Mouse (Mus musculus): ENCODE results near the gene Zfp146. TPM values are rescaled to one million over a fixed set of nuclear protein-coding genes. Genes with fewer than 3 reads are reported as not detected.

Gene Zfp146
- total RNA-seq, 1 experiment: 37.9 TPM

GRCm38 (mm10) chr7:30176474-30176873 lies 6.9 kb upstream of the Zfp146 start:
- TF ChIP-seq CHD2 (IDR thresholded peaks at IDR 0.05; ENCODE audit: low read depth, low read length): no peak
- no peak for TF ChIP-seq ZNF384 (IDR thresholded peaks at IDR 0.05; ENCODE audit: low read depth, low read length)
- TF ChIP-seq HCFC1 (IDR thresholded peaks at IDR 0.05; ENCODE audit: borderline replicate concordance, insufficient read depth, low read length): no peak
- TF ChIP-seq ZC3H11A (IDR thresholded peaks at IDR 0.05; ENCODE audit: borderline replicate concordance, low read depth, low read length): no peak
- no peak for TF ChIP-seq MAFK (IDR thresholded peaks at IDR 0.05; ENCODE audit: insufficient read depth, low read depth, low read length)
- H3K4me1 ChIP-seq (ENCODE audit: control insufficient read depth in 2 of 2, insufficient read depth in 2 of 2, low read length in 2 of 2, poor library complexity in 1 of 2): no peaks in the 10 kb centered on the region
- H3K27ac ChIP-seq (ENCODE audit: insufficient read depth, low read depth, low read length, poor library complexity, severe bottlenecking): no peak overlapping the region
- H3K9me3 ChIP-seq (ENCODE audit: control insufficient read depth, insufficient read depth, low read depth, low read length): no peaks in the 10 kb centered on the region
- no peak overlapping the region for H3K9ac ChIP-seq (ENCODE audit: insufficient read depth, low read depth, low read length, poor library complexity, severe bottlenecking)
- H3K4me3 ChIP-seq (ENCODE audit: insufficient read depth in 1 of 2, low read depth in 1 of 2, low read length in 2 of 2, poor library complexity in 1 of 2, severe bottlenecking in 1 of 2): no peak overlapping the region
- H3K36me3 ChIP-seq (ENCODE audit: control insufficient read depth, insufficient read depth, low read length, poor library complexity, severe bottlenecking): no peaks in the 10 kb centered on the region
- DNase-seq (ENCODE audit: low read depth, low spot score): no peak
- in situ Hi-C loops (cut with MboI; ENCODE audit: low sequenced_read_pairs in 2 of 2, unreplicated experiment in 2 of 2): no loop called here

- in situ Hi-C loops (cut with MboI; ENCODE audit: low sequenced_read_pairs in 2 of 2, unreplicated experiment in 2 of 2): no loop called here
- peak overlapping the region; percentile 96 to 98 for H3K4me3 ChIP-seq (ENCODE audit: insufficient read depth in 1 of 2, low read depth in 1 of 2, low read length in 2 of 2, poor library complexity in 1 of 2, severe bottlenecking in 1 of 2)
- no peak for DNase-seq (ENCODE audit: low read depth, low spot score)
- H3K9me3 ChIP-seq (ENCODE audit: control insufficient read depth, insufficient read depth, low read depth, low read length): no peaks in the 10 kb centered on the region
- peaks cover 0 to 6% of the 10 kb centered on the region in 2 experiments; a peak in 1 of 4 replicates for H3K4me1 ChIP-seq (ENCODE audit: control insufficient read depth in 2 of 2, insufficient read depth in 2 of 2, low read length in 2 of 2, poor library complexity in 1 of 2)
- H3K9ac ChIP-seq (ENCODE audit: insufficient read depth, low read depth, low read length, poor library complexity, severe bottlenecking): peak overlapping the region; percentile 35; the same call in 1 of the 2 replicates
- no peak overlapping the region for H3K27ac ChIP-seq (ENCODE audit: insufficient read depth, low read depth, low read length, poor library complexity, severe bottlenecking)
- TF ChIP-seq ZC3H11A (IDR thresholded peaks at IDR 0.05; ENCODE audit: borderline replicate concordance, low read depth, low read length) (no peak), MAFK (IDR thresholded peaks at IDR 0.05; ENCODE audit: insufficient read depth, low read depth, low read length) (no peak), ZNF384 (IDR thresholded peaks at IDR 0.05; ENCODE audit: low read depth, low read length) (no peak), CHD2 (IDR thresholded peaks at IDR 0.05; ENCODE audit: low read depth, low read length) (no peak), HCFC1 (IDR thresholded peaks at IDR 0.05; ENCODE audit: borderline replicate concordance, insufficient read depth, low read length) (no peak)
- no peaks in the 10 kb centered on the region for H3K36me3 ChIP-seq (ENCODE audit: control insufficient read depth, insufficient read depth, low read length, poor library complexity, severe bottlenecking)
Measured at GRCm38 (mm10) chr7:30170283-30170951, 867 bp upstream of the Zfp146 start.

- Histone ChIP-seq H3K36me3 (ENCODE audit: control insufficient read depth, insufficient read depth, low read length, poor library complexity, severe bottlenecking) (no peaks in the 10 kb centered on the region), H3K27ac (ENCODE audit: insufficient read depth, low read depth, low read length, poor library complexity, severe bottlenecking) (peak overlapping the region; percentile 25; the same call in 1 of the 2 replicates), H3K4me1 (ENCODE audit: control insufficient read depth in 2 of 2, insufficient read depth in 2 of 2, low read length in 2 of 2, poor library complexity in 1 of 2) (peaks cover 0 to 6% of the 10 kb centered on the region in 2 experiments; a peak in 1 of 4 replicates), H3K4me3 (ENCODE audit: insufficient read depth in 1 of 2, low read depth in 1 of 2, low read length in 2 of 2, poor library complexity in 1 of 2, severe bottlenecking in 1 of 2) (peak overlapping the region; percentile 96 to 98), H3K9me3 (ENCODE audit: control insufficient read depth, insufficient read depth, low read depth, low read length) (no peaks in the 10 kb centered on the region), H3K9ac (ENCODE audit: insufficient read depth, low read depth, low read length, poor library complexity, severe bottlenecking) (peak overlapping the region; percentile 89)
- TF ChIP-seq HCFC1 (IDR thresholded peaks at IDR 0.05; ENCODE audit: borderline replicate concordance, insufficient read depth, low read length): no peak
- no peak for TF ChIP-seq ZC3H11A (IDR thresholded peaks at IDR 0.05; ENCODE audit: borderline replicate concordance, low read depth, low read length)
- TF ChIP-seq MAFK (IDR thresholded peaks at IDR 0.05; ENCODE audit: insufficient read depth, low read depth, low read length): no peak
- TF ChIP-seq CHD2 (IDR thresholded peaks at IDR 0.05; ENCODE audit: low read depth, low read length): no peak
- no peak for TF ChIP-seq ZNF384 (IDR thresholded peaks at IDR 0.05; ENCODE audit: low read depth, low read length)
- in situ Hi-C loops (cut with MboI; ENCODE audit: low sequenced_read_pairs in 2 of 2, unreplicated experiment in 2 of 2): no loop called here
- no peak for DNase-seq (ENCODE audit: low read depth, low spot score)
Measured at GRCm38 (mm10) chr7:30168914-30169582, 502 bp downstream of the Zfp146 start.

- TF ChIP-seq ZNF384 (IDR thresholded peaks at IDR 0.05; ENCODE audit: low read depth, low read length) (no peak), ZC3H11A (IDR thresholded peaks at IDR 0.05; ENCODE audit: borderline replicate concordance, low read depth, low read length) (no peak), HCFC1 (IDR thresholded peaks at IDR 0.05; ENCODE audit: borderline replicate concordance, insufficient read depth, low read length) (no peak), MAFK (IDR thresholded peaks at IDR 0.05; ENCODE audit: insufficient read depth, low read depth, low read length) (no peak), CHD2 (IDR thresholded peaks at IDR 0.05; ENCODE audit: low read depth, low read length) (no peak)
- H3K36me3 ChIP-seq (ENCODE audit: control insufficient read depth, insufficient read depth, low read length, poor library complexity, severe bottlenecking): peaks cover 21% of the 10 kb centered on the region
Measured at GRCm38 (mm10) chr7:30164745-30165144, 4.8 kb downstream of the Zfp146 start.

More at GRCm38 (mm10) chr7:30164745-30165144, 4.8 kb downstream of the Zfp146 start:
- DNase-seq (ENCODE audit: low read depth, low spot score): no peak
- H3K27ac ChIP-seq (ENCODE audit: insufficient read depth, low read depth, low read length, poor library complexity, severe bottlenecking): no peak overlapping the region
- no peak overlapping the region for H3K4me3 ChIP-seq (ENCODE audit: insufficient read depth in 1 of 2, low read depth in 1 of 2, low read length in 2 of 2, poor library complexity in 1 of 2, severe bottlenecking in 1 of 2)
- H3K4me1 ChIP-seq (ENCODE audit: control insufficient read depth in 2 of 2, insufficient read depth in 2 of 2, low read length in 2 of 2, poor library complexity in 1 of 2): peaks cover 0 to 4% of the 10 kb centered on the region in 2 experiments; a peak in 1 of 4 replicates
- in situ Hi-C loops (cut with MboI; ENCODE audit: low sequenced_read_pairs in 2 of 2, unreplicated experiment in 2 of 2): no loop called here
- no peak overlapping the region for H3K9ac ChIP-seq (ENCODE audit: insufficient read depth, low read depth, low read length, poor library complexity, severe bottlenecking)
- H3K9me3 ChIP-seq (ENCODE audit: control insufficient read depth, insufficient read depth, low read depth, low read length): 0 out of 2 replicates have a peak, but pooled peaks cover 3% of the 10 kb centered on the region
